Mouse (Mus musculus) Patski (cell line): ENCODE measurements around the gene Inppl1. TPM values are rescaled to one million over a fixed set of nuclear protein-coding genes. Genes with fewer than 3 reads are reported as not detected.
A peak's percentile ranks its signal among the peaks of the same experiment; 100 is the strongest.

Experiments
- ATAC-seq: fragments of 100-300 bp; one replicate; pipeline ENCODE4 v1.8.0; 2021
- CTCF ChIA-PET: fragments of 350-600 bp; sonication (Branson Sonifier 250); formaldehyde crosslinking; loops from one replicate; lab custom pipeline; 2022; ENCODE audit warnings: inconsistent platforms; lab: Charles Lee
- POLR2A ChIA-PET: fragments of 350-600 bp; sonication (Branson Sonifier 250); formaldehyde crosslinking; loops from one replicate; lab custom pipeline; 2022; ENCODE audit warnings: antibody characterized with exemption, inconsistent platforms; lab: Charles Lee
- DNase-seq: peaks from one replicate; pipeline ENCODE4 v3.0.0-alpha.2; 2011; ENCODE audit warnings: low read depth, low spot score
- H3K27me3 ChIP-seq: fragments of 371-371 bp; one replicate; pipeline ENCODE4 v1.5.1; 2021
- CTCF ChIP-seq: fragments of 100-300 bp; IDR thresholded peaks from one replicate; pipeline ENCODE4 v1.5.1; 2021
- in situ Hi-C: fragments of 300-500 bp; cut with MboI; formaldehyde crosslinking; loops from 3 replicates; pipeline ENCODE4 v1.11.1; 2018; ENCODE audit warnings: low pct_unique_long_range_greater_than_20kb, mixed read lengths
- polyA plus RNA-seq: library from polyadenylated mRNA; unstranded; gene quantifications from one replicate; pipeline ENCODE4 v1.2.3, GENCODE M21; 2021

Gene Inppl1
- polyA plus RNA-seq, 1 experiment from 2014 or later: 148 TPM

DNA sequence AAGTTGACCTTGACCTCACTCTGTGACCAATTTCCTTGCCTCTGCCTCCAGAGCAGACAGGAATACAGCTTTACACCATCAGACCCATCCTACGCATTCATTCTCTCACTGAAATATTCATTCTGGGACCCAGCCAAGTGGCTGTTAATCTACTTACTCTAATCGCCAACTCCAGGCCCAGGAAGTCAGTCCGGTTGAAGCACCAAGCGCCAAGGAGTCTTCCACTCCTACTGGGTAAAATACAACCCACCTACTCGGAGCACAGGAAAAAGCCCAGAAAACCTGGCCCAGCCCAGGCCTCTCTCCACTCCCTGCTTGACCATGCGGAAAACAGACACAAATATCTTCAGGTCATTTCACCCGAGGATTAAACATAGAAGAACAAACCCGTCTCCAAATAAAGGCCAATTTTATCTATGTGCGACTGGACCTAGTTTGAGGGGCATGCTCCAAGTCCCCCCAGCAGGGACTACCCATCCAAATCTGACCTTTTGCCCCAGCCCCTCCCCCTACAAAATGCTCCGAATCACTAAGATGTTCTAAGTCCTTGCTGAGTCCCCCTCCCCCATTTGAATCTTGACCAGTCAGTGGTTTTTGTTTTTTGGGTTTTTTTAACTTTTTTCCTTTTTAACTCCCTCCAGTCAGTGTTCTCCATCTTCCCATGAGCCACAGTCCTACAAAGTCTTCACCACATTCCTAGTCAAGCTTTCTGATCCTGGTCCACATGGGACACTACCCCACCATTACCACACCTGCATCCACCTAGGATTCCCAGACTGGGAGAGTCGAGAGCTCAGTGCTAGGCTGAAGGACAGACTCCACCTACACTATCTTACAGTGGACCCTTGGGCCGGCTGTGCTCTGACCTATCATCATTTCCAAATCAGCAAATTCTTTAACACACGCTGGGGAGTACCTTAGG is 30.5 kb upstream of the Inppl1 start:
- no peak for TF ChIP-seq CTCF
- in situ Hi-C loops: no loop called here
- CTCF ChIA-PET: interaction anchor here (1.0 kb wide), 1 partner anchor 28 kb away, joined by 3 read pairs; no protein-coding TSS in a partner anchor
- no peak for ATAC-seq
- H3K27me3 ChIP-seq: no peaks in the 10 kb centered on the region
- no peak for DNase-seq
- POLR2A ChIA-PET: interaction anchor here (0.9 to 1.0 kb wide), 3 partner anchors 17 to 31 kb away, joined by 3 to 4 read pairs (median 3); partner anchors contain the start of gene Inppl1

DNA sequence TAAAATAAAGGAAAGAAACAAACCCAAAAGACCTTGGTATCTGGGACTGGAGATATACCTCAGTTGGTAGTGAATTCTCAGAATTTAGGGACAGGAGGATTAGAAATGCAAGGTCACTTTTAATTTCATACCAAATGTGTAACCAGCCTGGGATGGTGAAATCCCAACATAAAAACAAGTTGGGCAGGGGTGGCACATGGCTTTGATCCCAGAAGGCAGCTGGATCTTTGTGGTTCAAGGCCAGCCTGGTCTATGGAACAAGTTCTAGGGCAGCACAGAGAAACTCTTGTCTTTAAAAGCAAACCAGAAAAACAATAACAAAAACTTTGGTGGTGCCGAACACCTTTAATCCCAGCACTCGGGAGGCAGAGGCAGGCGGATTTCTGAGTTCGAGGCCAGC is 29.5 kb upstream of the Inppl1 start:
- in situ Hi-C loops: no loop called here
- CTCF ChIA-PET: interaction anchor here (0.9 to 1.2 kb wide), 3 partner anchors 9 to 15 kb away, joined by 3 to 4 read pairs (median 3); no protein-coding TSS in a partner anchor
- POLR2A ChIA-PET: interaction anchor here (0.6 to 0.7 kb wide), 2 partner anchors 25 to 98 kb away, joined by 3 read pairs; no protein-coding TSS in a partner anchor
- no peaks in the 10 kb centered on the region for H3K27me3 ChIP-seq
- no peak for DNase-seq
- TF ChIP-seq CTCF: no peak
- no peak for ATAC-seq

DNA sequence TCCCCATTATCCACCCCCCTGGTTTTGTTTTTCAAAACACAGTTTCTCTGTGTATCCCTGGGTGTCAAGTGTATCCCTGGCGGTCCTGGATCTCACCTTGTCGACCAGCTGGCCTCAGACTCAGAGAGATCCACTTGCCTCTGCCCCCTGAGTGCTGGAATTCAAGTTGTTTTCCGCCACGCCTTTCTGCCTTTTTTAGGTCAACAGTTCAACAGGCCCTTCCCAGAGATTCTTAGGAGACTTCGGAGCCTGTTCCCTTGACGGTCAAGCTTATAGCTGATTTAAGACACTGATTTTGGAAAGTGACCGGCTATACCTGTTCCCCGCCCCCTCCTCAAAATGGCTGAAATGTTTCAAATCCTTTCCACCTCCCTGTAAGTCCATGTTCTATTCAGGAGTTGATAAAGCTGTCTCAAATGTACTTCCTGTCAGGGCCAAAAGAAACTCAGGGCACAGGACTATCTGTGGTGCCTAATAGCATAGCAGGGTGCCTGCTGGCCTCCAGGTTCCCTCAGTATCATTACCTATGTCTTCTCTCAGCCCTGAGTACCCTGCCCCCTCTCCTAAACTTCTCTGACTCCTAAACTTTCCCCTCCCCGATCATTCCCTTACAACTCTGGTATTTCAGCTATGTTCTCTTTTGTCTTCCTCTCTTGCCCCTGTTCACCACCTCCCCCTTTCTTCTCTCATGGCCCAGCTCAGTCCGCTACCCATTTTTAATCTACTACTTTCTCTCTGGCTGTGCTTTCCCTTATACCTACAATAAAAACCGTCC is 28.6 kb upstream of the Inppl1 start:
- TF ChIP-seq CTCF: no peak
- CTCF ChIA-PET: interaction anchor here (0.9 to 1.2 kb wide), 3 partner anchors 8 to 15 kb away, joined by 3 to 4 read pairs (median 3); no protein-coding TSS in a partner anchor
- in situ Hi-C loops: no loop called here
- POLR2A ChIA-PET: interaction anchor here (0.6 kb wide), 1 partner anchor 98 kb away, joined by 3 read pairs; no protein-coding TSS in a partner anchor
- H3K27me3 ChIP-seq: no peaks in the 10 kb centered on the region
- no peak for DNase-seq
- ATAC-seq: no peak

DNA sequence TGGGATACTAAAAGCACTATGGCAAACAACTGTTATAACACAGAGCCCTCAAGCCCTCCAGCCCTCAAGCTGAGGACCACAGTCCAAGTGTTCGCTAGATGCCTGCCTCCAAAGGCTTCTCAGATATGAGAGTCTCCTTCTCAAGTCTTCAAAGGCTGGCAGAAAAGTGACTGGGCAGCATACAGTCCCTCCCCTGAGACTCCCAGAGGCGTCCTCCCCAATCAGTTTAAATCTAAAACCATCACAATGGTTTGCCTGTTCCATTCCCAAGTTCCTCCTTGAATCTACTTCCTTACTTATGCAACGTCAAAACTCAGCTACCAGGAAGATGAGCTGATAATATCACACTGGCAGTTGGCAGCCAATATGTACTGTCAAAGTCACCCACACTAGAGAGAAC is 25.4 kb upstream of the Inppl1 start, which contains the start of gene Anapc15:
Gene Anapc15, plus strand, starts transcription at position 301 of the 400 bp plus-strand sequence.
- ATAC-seq: no peak
- no peak for DNase-seq
- in situ Hi-C loops: no loop called here
- ChIA-PET POLR2A (no interaction called here), CTCF (no interaction called here)
- H3K27me3 ChIP-seq: no peaks in the 10 kb centered on the region
- no peak for TF ChIP-seq CTCF

DNA sequence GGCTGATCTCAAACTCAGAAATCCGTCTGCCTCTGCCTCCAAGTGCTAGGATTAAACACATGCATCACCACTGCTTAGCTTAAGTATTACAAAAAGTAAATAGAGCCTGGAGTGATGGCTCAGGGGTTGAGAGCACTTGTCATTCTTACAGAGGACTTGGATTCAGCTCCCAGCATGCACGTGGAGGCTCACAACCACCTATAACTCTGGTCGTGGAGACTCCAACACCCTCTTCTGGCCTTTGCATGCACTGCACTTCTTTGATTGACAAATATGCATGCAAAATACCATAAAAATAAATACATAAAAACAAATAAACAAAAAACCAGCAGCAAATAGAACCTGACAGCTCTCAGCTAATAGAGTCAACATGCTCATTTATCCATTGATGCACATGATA is 24.3 kb upstream of the Inppl1 start:
- DNase-seq (no peak), ATAC-seq (no peak)
- TF ChIP-seq CTCF: peak; percentile 20
- CTCF ChIA-PET: interaction anchor here (1.2 kb wide), 1 partner anchor 12 kb away, joined by 3 read pairs; no protein-coding TSS in a partner anchor
- POLR2A ChIA-PET: interaction anchor here (0.9 to 1.1 kb wide), 2 partner anchors 20 to 24 kb away, joined by 3 read pairs; no protein-coding TSS in a partner anchor
- no peaks in the 10 kb centered on the region for H3K27me3 ChIP-seq
- in situ Hi-C loops: no loop called here

DNA sequence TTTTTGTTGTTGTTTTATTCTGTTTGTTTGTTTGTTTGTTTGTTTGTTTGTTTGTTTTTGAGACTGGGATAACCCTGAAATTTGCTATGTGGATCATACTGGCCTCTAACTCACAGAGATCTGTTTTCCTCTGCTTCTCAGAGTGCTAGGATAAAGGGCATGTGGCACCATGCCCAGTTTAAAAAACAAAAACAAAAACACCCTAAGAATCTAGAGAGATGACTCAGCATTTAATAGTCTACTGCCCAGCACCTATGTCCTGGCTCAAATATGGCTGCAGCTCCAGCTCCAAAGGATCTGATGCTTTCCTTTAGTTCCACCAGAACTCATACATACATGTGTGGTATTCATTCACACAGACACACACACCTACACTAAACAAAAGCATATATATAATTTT is 22.9 kb upstream of the Inppl1 start:
- DNase-seq: no peak
- POLR2A ChIA-PET: no interaction called here
- no peak for TF ChIP-seq CTCF
- CTCF ChIA-PET: no interaction called here
- in situ Hi-C loops: no loop called here
- no peaks in the 10 kb centered on the region for H3K27me3 ChIP-seq
- no peak for ATAC-seq

- ChIA-PET POLR2A (no interaction called here), CTCF (interaction anchor here (1.3 kb wide), 1 partner anchor 9 kb away, joined by 4 read pairs; no protein-coding TSS in a partner anchor)
- DNase-seq (no peak), ATAC-seq (no peak)
- H3K27me3 ChIP-seq: no peaks in the 10 kb centered on the region
- in situ Hi-C loops: no loop called here
- TF ChIP-seq CTCF: no peak
Measured at GRCm38 (mm10) chr7:101858362-101858761, 20.3 kb upstream of the Inppl1 start.

- DNase-seq (no peak), ATAC-seq (no peak)
- H3K27me3 ChIP-seq: no peaks in the 10 kb centered on the region
- in situ Hi-C loops: no loop called here
- no peak for TF ChIP-seq CTCF
- CTCF ChIA-PET: no interaction called here
- POLR2A ChIA-PET: no interaction called here
Measured at GRCm38 (mm10) chr7:101857094-101857493, 19.1 kb upstream of the Inppl1 start, which contains the start of gene Folr2. Gene Folr2, minus strand, starts transcription at chr7:101857194.

- in situ Hi-C loops: no loop called here
Measured at GRCm38 (mm10) chr7:101853816-101854215, 15.8 kb upstream of the Inppl1 start.

DNA sequence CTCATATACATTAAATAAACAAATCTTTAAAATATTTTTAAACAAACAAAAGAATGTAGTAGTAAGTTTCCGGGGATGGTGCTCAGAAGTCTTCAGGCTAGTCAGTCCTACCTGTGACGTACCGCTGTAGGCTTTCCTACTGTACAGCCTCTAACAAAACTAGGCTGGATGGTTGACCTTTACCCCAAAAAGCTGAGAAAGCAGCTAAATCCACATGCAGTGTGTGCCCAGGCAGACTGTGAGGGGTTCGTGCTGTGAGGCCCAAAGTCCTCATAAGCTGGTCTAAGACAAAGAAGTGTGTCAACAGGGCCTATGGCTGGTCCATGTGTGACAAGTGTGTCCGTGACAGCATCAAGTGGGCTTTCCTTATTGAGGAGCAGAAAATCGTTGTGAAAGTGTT is 14.8 kb upstream of the Inppl1 start:
- DNase-seq (no peak), ATAC-seq (no peak)
- in situ Hi-C loops: no loop called here
- TF ChIP-seq CTCF: no peak
- ChIA-PET POLR2A (no interaction called here), CTCF (interaction anchor here (1.4 kb wide), 1 partner anchor 14 kb away, joined by 3 read pairs; no protein-coding TSS in a partner anchor)
- no peaks in the 10 kb centered on the region for H3K27me3 ChIP-seq

More at GRCm38 (mm10) chr7:101853816-101854215, 15.8 kb upstream of the Inppl1 start:
- ChIA-PET POLR2A (interaction anchor here (0.9 kb wide), 1 partner anchor 9 kb away, joined by 3 read pairs; no protein-coding TSS in a partner anchor), CTCF (no interaction called here)
- H3K27me3 ChIP-seq: no peaks in the 10 kb centered on the region
- no peak for DNase-seq
- ATAC-seq: no peak
- no peak for TF ChIP-seq CTCF
